Mouse (Mus musculus): ENCODE measurements around the gene Gm42906.

DNA sequence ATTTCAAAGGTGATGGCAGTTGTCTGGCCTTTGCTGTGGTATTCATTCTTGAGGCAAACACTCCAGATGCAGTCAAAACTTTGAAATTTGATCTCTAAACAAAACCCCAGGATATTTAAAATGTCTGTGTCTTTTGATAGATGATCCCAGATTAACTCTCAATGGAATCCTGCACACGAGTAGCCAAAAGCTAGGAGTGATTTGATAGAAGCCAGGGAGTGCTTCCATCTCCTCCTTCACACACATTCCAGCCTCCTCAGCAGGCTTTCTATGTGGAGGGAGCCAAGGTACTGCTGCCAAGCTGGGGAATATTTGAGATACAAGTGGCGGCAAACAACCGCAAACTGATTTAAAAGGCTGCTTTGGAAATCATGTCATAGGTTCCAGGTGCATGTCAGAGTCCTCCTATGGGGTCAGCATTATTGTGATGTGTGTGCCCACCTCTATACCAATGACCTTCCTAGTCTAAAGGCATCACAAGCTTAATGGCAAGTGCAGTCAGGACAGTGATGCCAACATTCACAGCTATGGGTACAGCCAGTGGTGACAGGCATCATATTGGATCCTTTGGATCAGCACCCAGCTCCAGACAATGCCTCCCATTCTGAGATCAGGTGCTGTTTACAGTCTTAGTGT lies 234.0 kb downstream of the Gm42906 start:
- no peak for TF ChIP-seq TAL1 (IDR thresholded peaks at IDR 0.05; ENCODE audit: low read length)
- TF ChIP-seq GATA1 (IDR thresholded peaks at IDR 0.05; ENCODE audit: low read length): no peak
